Mouse (Mus musculus) heart, postnatal 0 days (tissue): ENCODE measurements around the gene Lnx2. TPM values are rescaled to one million over a fixed set of nuclear protein-coding genes. Genes with fewer than 3 reads are reported as not detected.

ENCODE experiments used
- ATAC-seq: fragments of 200-750 bp; cut with Nextera tagmentation; 2 replicates; pipeline ENCODE4 v1.8.0; 2017; ENCODE audit warnings: low read depth, moderate number of reproducible peaks, moderate library complexity; ENCODE audit not compliant: insufficient read depth
- DNase-seq: peaks from one replicate; pipeline ENCODE4 v3.0.0-alpha.2; 2016; ENCODE audit warnings: low spot score
- H3K27ac ChIP-seq: fragments of 300-500 bp; sonication (generic); 2 replicates; pipeline ENCODE4 v1.5.1; 2014; ENCODE audit warnings: low read depth, mild to moderate bottlenecking
- H3K27me3 ChIP-seq: fragments of 300-500 bp; sonication (generic); 2 replicates; pipeline ENCODE4 v1.6.1; 2014; ENCODE audit warnings: low read length, mixed read lengths; ENCODE audit not compliant: control insufficient read depth, insufficient read depth
- H3K36me3 ChIP-seq: fragments of 300-500 bp; sonication (generic); replicated peaks from 2 replicates; pipeline ENCODE4 v1.6.1; 2014; ENCODE audit warnings: low read length, mixed read lengths; ENCODE audit not compliant: control insufficient read depth, insufficient read depth
- H3K4me1 ChIP-seq: fragments of 300-500 bp; sonication (generic); 2 replicates; pipeline ENCODE4 v1.6.1; 2014; ENCODE audit warnings: antibody characterized with exemption; ENCODE audit not compliant: control insufficient read depth, insufficient read depth
- H3K4me2 ChIP-seq: fragments of 300-500 bp; sonication (generic); 2 replicates; pipeline ENCODE4 v1.6.1; 2014; ENCODE audit warnings: low read depth, mild to moderate bottlenecking, low read length, moderate library complexity
- H3K4me3 ChIP-seq: fragments of 300-500 bp; sonication (generic); 2 replicates; pipeline ENCODE4 v1.5.1; 2014; ENCODE audit warnings: low read depth, low read length
- H3K9ac ChIP-seq: fragments of 300-500 bp; sonication (generic); replicated peaks from 2 replicates; pipeline ENCODE4 v1.6.1; 2014; ENCODE audit warnings: low read depth, low read length, mixed read lengths
- H3K9me3 ChIP-seq: fragments of 300-500 bp; sonication (generic); replicated peaks from 2 replicates; pipeline ENCODE4 v1.6.1; 2016; ENCODE audit warnings: low read length; ENCODE audit not compliant: control insufficient read depth
- CTCF ChIP-seq: IDR thresholded peaks from 2 replicates; pipeline ENCODE4 v1.5.1; 2016; ENCODE audit warnings: antibody characterized with exemption, control low read depth, low read depth
- EP300 ChIP-seq: IDR thresholded peaks from 2 replicates; pipeline ENCODE4 v1.6.1; 2016; ENCODE audit warnings: antibody characterized with exemption, low read depth
- WGBS: fragments of 180-500 bp; shearing (Covaris S2); extraction: QIAGEN DNeasy Blood & Tissue Kit; methylation state at CpG from one replicate; pipeline ENCODE4 v1.1.7; 2014; 5-methylcytosine and 5-hydroxymethylcytosine counted together
- polyA plus RNA-seq: library from polyadenylated mRNA; unstranded; fragments of >200 nt; fragmentation: Nextera tagmentation; extraction: Ambion mirVana; gene quantifications from 2 replicates; pipeline ENCODE4 v1.2.1, GENCODE M21; 2015
- total RNA-seq: library from RNA; depleted of rRNA; stranded (reverse); fragments of >200 nt; gene quantifications from 2 replicates; pipeline ENCODE4 v1.2.3, GENCODE M21; 2014; ENCODE audit warnings: low replicate concordance

Lnx2 gene
- total and polyA plus RNA-seq, 2 experiments from 2014 or later, result 6.5 to 18.0 TPM

DNA sequence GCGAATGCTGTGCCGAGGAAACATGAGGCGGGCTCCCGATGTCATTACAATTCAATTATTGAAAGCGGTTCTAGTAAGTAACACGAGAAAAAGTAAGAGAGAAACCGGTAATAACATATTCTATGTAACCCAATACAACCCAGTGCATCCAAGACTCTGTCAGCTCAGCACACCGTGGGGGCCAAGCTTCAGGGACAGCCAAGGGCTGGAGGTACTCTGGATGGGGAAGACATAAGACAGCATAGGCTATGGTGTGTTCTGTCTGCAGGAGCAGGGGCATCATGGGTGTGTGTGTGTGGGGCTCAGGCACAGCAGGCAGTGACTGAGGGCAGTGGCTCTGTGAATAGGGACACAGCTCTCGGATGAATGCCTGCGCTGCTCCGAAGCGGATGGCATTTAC, 59.8 kb downstream of the Lnx2 start:
- Histone ChIP-seq H3K36me3 (peaks cover 47% of the 10 kb centered on the region), H3K4me2 (no peak overlapping the region), H3K27ac (no peak overlapping the region), H3K4me3 (no peak overlapping the region), H3K9ac (no peak overlapping the region), H3K27me3 (no peaks in the 10 kb centered on the region), H3K4me1 (no peaks in the 10 kb centered on the region), H3K9me3 (no peaks in the 10 kb centered on the region)
- DNase-seq (no peak), ATAC-seq (no peak)
- WGBS, result 93% methylated on average over 12 of the region's 12 CpGs
- no peak for TF ChIP-seq EP300
- TF ChIP-seq CTCF, result no peak

DNA sequence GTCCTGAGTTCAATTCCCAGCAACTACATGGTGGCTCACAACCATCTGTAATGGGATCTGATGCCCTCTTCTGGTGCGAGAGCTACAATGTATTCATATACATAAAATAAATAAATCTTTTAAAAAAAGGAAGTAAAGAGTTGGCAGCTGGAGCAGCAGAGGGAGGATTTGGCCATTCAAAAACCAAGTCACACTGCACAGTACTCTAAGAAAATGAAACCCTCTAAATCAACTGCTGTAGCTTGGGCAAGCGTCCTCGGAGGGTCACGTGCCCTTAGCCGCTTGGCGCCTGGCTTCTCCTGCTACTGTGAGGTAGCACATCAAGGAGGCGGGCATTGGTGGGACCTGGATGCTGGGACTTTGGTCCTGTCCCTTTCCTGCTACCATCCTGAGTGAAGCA, 61.2 kb downstream of the Lnx2 start:
- Histone ChIP-seq H3K27ac (no peak overlapping the region), H3K4me3 (no peak overlapping the region), H3K9me3 (no peaks in the 10 kb centered on the region), H3K36me3 (peaks cover 42% of the 10 kb centered on the region), H3K27me3 (no peaks in the 10 kb centered on the region), H3K9ac (no peak overlapping the region), H3K4me2 (no peak overlapping the region), H3K4me1 (no peaks in the 10 kb centered on the region)
- no peak for ATAC-seq
- no peak for TF ChIP-seq EP300
- no peak for TF ChIP-seq CTCF
- no peak for DNase-seq
- WGBS, result 91% methylated on average over 7 of the region's 7 CpGs

DNA sequence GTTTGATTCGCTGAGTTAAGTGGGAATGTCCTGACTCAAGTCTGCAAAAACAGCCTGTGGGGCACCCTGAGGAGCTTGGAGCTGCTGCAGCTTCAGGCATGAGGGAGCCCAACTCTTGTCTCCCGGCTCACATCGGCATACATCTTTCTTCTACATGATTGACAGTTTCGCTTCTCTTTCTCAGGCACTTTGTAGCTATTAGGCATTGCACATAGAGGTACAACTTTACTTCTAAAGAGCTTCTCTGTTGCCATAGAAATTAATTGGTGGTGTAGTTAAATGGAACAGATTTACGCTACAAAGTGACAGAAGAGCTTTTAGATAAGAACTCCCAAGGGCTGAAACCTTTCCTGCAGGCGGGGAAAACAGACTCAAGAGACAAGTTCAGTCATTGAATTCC, 62.5 kb downstream of the Lnx2 start:
- H3K36me3 ChIP-seq, result peaks cover 28% of the 10 kb centered on the region
- ATAC-seq (no peak), DNase-seq (no peak)
- H3K27me3 ChIP-seq, result no peaks in the 10 kb centered on the region
- no peaks in the 10 kb centered on the region for H3K9me3 ChIP-seq
- TF ChIP-seq CTCF, result no peak
- TF ChIP-seq EP300, result no peak
- no peak overlapping the region for H3K4me2 ChIP-seq
- H3K4me1 ChIP-seq, result no peaks in the 10 kb centered on the region
- H3K4me3 ChIP-seq, result no peak overlapping the region
- no peak overlapping the region for H3K9ac ChIP-seq
- no peak overlapping the region for H3K27ac ChIP-seq
- 20% methylated on average over 6 of the region's 6 CpGs for WGBS

DNA sequence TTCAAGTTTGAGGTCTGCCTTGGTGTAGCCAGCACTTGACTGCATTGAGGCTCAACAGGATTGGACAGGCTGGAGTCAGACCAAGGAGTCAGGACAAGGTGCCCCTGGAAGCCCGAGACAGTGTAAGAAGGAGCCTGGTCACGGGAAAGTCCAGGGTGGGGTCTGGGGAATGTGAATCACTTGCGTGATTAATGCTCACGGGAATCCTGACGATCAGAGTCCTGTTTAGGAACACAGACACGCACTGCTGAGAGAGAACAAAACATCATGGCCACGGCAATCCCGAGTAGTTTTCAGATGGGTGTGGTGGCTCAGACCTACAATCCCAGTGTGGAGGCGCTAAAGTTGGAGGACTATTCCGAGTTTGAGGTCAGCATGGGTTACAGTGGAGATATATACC, 65.1 kb downstream of the Lnx2 start:
- no peak for ATAC-seq
- DNase-seq, result no peak
- Histone ChIP-seq H3K4me3 (no peak overlapping the region), H3K4me1 (no peaks in the 10 kb centered on the region), H3K36me3 (peaks cover 5% of the 10 kb centered on the region; the same call in 1 of the 2 replicates), H3K4me2 (no peak overlapping the region), H3K27ac (no peak overlapping the region), H3K9me3 (no peaks in the 10 kb centered on the region), H3K9ac (no peak overlapping the region), H3K27me3 (no peaks in the 10 kb centered on the region)
- TF ChIP-seq EP300 (no peak), CTCF (no peak)
- WGBS, result 78% methylated on average over 10 of the region's 10 CpGs

DNA sequence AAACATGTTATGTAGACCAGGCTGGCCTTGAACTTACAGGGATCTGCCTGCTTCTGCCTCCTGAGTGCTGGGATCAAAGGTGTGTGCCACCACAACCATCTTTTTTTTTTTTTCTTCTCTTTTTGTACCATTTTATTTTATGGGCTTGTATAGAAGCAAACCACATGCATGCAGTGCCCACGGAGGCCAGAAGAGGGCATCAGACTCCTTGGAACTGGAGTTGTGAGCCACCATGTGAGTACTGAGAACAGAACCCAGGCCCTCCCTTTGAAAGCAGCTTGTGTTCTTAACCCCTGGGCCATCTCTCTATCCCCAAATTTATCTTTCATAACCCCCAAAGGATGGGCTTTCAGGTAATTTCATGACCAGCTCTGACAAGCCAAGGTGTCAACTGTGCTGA, 73.1 kb downstream of the Lnx2 start:
- H3K9me3 ChIP-seq, result 0 out of 2 replicates have a peak, but pooled peaks cover 4% of the 10 kb centered on the region
- ATAC-seq (no peak), DNase-seq (no peak)
- no peak for TF ChIP-seq EP300
- no peak for TF ChIP-seq CTCF
- H3K4me1 ChIP-seq, result no peaks in the 10 kb centered on the region
- no peaks in the 10 kb centered on the region for H3K36me3 ChIP-seq
- no peak overlapping the region for H3K4me3 ChIP-seq
- no peaks in the 10 kb centered on the region for H3K27me3 ChIP-seq
- WGBS, result 68% methylated on average over 1 of the region's 1 CpGs
- no peak overlapping the region for H3K27ac ChIP-seq
- no peak overlapping the region for H3K4me2 ChIP-seq
- H3K9ac ChIP-seq, result no peak overlapping the region

DNA sequence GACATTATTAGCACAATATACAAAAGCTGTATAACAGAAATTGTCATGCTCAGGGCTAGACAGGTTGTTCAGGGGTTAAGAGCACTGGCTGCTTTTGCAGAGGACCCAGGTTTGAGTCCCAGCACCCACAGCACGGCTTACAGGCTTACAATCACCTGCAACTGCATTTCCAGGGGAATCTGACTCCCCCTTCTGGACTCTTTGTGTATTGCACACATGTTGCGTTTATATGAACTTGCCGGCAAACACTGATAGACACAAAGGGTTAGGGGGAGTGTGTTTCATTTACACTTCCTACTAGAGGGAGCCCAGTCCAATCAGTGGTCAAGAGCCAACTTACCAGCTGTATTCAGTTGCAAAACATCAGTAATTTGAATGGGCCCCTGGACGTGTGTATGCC, 75.1 kb downstream of the Lnx2 start:
- 76% methylated on average over 4 of the region's 4 CpGs for WGBS
- Histone ChIP-seq H3K4me1 (no peaks in the 10 kb centered on the region), H3K36me3 (no peaks in the 10 kb centered on the region), H3K9ac (no peak overlapping the region), H3K27ac (no peak overlapping the region), H3K4me2 (no peak overlapping the region), H3K27me3 (no peaks in the 10 kb centered on the region), H3K9me3 (0 out of 2 replicates have a peak, but pooled peaks cover 4% of the 10 kb centered on the region), H3K4me3 (no peak overlapping the region)
- DNase-seq, result no peak
- no peak for ATAC-seq
- TF ChIP-seq EP300 (no peak), CTCF (no peak)
